Mouse (Mus musculus) G1E (cell line): Measurements from ENCODE around the gene Dnaaf1.

Experiments
- CTCF ChIP-seq: IDR thresholded peaks from 2 replicates; pipeline ENCODE4 v1.5.1; 2012; ENCODE audit warnings: low read depth, low read length, inconsistent platforms, mixed read lengths
- GATA1 ChIP-seq: IDR thresholded peaks from 2 replicates; pipeline ENCODE4 v1.6.1; 2012; ENCODE audit warnings: borderline replicate concordance, low read length, inconsistent platforms, mixed read lengths

DNA sequence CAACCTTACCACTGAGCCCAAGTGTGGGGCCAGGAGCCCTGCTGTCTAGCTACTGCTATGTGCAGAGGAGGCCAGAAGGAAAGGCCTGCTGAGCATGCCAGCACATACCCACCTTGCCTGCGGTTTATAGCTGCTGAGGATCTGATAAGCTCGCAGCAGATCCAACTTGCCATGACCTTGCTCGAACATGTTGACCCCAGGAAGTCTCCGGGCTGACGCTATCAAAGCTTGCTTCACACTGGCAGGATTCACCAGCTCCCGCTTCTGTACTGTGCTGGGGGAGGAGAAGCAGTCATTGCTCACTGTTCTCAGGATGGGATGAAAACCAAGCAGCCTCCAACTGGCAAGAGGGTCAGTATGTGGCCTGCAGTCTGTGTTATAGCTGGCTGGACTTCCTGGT is 44.1 kb upstream of the Dnaaf1 start:
- TF ChIP-seq CTCF (no peak), GATA1 (no peak)
